Mouse (Mus musculus) spleen, adult 12 weeks (tissue): ENCODE measurements around the gene Sgcg.

Experiments
- DNase-seq: peaks from one replicate; pipeline ENCODE4 v3.0.0; 2022; ENCODE audit warnings: low spot score

The Sgcg gene

DNA sequence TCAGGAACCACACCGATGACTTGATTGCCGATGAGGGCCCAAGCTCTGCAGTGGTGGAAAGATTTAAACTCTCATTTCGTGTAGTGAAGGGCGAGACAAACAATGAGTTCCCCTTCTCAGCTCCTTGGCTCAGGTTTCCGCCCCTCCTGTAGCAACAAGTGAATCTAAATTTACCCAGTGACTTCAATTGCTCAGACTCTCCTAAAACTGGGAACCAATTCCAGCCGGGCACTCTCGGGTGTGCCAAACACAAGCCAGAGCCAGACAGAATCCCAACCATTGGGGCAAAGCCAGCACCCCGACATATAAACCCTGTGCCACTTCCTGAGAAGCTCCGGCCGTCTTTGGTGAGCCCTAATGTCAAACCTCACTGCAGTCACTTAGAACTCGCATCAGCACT is at the start of gene Sgcg:
TSS of gene Sgcg (minus strand) at position 139 of the 400 bp plus-strand sequence.
- DNase-seq, result no peak

DNA sequence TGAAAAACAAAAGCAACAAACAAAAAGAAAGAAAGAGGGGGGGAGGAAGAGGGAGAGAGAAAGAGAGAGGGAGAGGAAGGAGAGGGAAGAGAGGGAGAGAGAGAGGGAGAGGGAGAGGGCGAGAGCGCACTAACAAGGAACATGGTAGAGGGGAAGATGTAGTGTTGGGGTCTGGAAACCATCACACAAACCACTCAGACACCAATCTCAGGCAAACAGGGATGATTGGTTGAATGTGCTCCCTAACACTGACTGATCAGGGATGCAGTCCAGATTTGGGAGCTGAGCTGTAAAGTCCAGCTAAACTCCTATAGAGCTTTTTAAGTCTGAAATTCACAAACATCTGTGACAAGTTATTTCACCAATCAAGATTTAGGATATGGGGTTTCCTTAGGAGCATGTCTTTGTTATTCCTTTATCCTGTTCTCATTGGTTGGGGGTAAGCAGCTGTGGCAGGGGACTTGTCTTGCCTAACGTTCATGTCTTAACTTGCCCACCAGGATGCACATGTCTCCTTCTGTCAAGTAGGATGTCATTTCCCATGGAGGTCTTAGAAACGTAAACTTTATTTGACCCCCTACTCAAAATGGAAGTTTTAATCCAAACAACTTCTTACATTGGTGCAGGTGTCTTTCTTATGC is 45.8 kb upstream of the Sgcg start:
- no peak for DNase-seq

DNA sequence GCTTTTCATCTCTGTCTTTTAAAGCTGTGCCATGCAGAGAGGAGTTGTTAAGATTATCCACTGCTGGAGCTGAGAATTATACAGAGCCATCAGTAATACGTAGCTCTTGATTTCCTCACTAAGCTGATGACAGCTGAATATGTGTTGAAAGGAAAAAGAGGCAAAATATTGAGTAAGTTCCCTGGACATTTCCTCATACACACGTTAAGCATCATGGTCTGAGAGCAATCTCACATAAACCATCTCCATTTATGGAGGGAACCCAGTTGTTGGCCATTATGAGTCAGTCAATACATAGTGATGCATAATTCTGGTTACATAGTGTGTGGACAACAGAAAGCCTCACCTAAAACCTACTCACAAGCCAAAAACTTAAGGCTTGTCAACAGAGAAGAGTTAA is 44.1 kb upstream of the Sgcg start:
- no peak for DNase-seq

DNA sequence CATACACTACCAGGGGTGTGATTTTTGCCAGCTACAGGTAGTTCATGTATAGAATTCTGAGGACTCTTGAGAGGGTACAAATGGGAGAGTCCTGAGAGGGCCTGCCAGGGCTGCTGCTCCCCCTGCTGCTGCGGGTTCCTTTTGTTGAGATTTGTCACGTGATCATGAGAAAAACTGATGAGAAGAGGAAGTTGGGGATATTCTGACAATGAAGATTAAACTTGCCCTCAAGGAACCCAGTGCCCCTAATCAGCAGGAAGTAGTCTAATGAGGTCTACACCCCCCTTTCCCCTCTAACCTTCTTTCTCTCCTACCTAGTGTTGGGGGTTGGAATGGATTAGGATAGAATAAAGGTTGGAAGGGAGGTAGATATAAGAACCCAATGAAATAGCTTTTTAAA is 43.0 kb upstream of the Sgcg start:
- DNase-seq, result no peak

DNA sequence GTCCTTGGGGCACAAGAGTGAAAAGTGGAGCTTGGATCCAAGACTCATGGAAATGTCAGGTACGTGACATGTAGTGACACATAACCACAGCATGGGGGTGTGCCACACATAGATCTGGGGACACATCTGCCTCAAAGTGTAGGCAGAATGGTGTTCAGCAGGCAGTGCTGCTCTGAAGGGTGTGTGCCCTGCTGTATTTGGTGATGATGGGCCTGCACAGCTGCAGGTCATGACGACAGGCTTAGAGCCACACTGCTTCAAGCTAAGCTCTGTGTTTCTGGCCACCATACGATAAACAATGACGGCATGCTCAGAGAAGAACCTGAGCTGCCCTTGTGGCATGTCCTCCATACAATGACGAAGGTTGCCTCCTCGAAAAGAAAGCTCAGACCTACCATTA is 41.5 kb upstream of the Sgcg start:
- DNase-seq, result no peak

DNA sequence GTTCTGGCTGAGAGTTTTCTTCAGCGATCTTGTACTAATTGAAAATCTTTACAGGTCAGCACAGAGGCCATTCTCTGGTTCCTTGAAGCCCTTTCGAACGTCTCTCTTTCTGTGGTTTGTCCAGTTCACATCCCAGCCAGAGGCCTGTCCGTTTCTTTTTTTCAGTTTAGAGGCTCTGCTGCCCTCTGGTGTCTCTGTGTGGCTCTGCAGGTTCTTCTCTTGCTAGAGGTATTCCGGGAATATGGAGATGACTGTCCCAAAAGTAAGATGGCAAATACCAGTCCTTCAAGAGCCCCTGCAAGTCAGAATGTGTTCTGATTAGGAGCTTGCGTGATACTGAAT is 36.4 kb upstream of the Sgcg start:
- peak; percentile 19 for DNase-seq

DNA sequence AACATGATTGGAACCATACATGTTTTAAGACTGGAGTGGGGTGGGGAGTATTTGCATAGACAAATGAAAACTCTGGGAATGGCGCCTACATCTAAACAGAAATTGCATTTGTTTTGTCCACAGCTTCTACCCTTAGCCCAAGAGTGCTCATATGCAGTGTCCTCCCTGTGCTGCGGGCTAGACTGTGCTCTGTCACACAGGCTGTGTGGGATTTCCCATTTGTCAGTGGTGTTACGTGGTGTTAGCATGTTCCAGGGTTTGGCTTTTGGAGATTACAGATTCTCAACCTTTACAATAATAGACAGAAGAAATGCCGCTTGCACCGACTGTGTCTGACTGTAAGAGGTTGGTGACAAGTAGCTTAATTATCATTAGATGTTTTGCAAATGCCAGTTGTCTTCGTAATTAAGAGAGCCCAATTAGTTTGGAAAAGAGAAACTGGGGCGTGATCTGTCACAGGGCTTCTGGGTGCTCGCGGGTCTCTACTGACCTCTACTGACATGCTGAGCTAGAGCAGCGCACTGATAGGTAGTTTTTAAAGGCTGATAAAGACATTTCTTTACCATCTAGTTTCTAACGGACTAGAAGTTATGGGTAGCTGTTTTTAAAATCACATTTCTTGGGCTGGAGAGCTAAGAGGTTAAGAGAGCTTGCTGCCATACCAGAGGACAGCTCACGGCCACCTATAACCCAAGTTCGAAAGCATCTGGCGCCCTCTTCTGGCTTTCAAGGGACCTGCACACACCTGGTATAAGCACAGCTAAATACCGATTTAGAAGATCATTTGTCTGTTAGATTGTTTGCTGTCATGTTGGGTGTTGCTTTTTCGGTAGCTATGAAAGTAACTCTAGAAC is 35.8 kb upstream of the Sgcg start:
- DNase-seq, result peak; percentile 24

DNA sequence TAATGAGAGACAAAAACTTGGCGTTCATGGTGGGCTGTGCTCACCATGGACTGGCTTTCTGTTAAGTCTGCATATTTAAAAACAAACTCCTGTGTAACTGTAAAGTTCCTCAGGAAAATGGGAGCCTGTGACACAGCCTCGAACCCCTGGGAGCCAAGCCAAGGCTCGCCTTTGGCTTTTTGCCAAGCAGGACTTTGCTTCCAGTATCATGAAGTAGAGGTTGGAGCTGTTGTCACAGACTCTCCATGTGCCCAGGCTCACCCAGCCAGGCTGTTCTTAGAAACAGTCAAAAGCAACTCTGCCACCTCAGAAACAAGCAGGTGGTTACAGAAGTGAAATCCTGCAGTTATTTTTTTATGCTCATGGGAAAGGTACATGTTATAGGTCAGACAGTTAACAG is 32.4 kb upstream of the Sgcg start:
- DNase-seq, result no peak

DNA sequence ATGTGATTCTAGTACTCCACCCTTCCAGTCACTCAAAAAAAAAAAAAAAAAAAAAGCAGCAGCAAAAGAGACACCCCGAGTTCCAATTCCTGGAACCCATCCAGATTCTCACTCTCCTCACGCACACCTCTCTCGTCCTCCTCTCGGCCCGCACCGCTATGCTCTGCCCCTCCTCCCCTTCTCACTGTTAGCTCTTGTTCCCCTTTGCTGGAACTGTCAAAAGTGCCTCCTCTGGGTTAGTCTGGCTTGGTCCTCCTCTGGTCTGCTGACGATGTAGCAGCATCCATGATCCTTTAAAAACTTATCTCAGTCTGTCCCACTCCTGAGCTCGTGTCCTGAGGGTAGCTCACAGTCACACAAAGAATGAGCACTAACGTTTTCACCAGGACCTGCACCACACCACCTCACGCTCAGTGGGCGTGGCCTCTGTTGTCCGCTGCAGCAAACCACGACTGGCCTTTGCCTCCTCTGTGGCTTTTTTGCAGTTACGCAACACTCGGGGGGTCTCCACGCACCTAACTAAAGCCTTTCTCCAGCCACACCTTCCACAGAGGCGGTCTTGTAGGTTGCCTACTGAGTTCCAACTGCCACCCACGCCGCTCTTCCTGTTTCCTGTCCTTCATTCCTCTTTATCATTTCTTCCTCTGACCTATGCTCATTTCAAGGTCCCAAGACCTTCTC is 30.5 kb upstream of the Sgcg start:
- DNase-seq, result no peak

DNA sequence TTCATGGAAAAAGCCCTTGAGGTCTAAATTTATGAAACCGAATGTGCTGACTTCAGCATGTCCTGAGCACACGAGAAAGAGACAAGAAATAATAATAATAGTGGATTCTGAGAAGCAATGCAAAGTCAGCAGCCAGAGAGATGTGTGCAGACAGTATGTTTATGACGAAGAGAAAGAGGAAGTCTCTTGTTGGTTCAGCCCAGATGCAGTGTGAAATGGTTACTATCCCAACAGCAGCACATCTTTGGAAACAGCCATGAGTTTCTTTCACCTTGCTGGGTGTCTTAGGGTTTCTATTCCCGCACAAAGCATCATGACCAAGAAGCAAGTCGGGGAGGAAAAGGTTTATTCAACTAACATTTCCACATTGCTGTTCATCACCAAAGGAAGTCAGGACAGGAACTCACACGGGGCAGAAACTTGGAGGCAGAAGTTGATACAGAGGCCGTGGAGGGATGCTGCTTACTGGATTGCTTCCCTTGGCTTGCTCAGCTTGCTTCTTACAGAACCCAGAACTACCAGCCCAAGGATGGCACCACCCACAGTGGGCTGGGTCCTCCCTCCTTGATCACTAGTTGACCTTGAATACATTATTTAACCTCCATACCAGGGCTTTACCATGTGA is 20.5 kb upstream of the Sgcg start:
- DNase-seq, result no peak

DNA sequence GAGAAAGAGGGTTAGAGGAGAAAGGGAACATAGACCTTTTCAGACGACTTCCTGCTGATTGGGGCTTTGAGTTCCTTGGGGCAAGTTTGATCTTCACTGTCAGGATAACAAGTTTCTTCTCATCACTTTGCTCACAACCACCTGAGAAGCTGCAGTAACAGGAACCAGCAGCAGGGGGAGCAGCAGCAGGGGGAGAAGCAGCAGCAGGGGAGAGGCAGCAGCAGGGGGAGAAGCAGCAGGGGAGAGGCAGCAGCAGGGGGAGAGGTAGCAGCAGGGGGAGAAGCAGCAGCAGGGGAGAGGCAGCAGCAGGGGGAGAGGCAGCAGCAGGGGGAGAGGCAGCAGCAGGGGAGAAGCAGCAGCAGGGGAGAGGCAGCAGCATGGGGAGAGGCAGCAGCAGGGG is 19.0 kb upstream of the Sgcg start:
- DNase-seq, result peak; percentile 17

DNA sequence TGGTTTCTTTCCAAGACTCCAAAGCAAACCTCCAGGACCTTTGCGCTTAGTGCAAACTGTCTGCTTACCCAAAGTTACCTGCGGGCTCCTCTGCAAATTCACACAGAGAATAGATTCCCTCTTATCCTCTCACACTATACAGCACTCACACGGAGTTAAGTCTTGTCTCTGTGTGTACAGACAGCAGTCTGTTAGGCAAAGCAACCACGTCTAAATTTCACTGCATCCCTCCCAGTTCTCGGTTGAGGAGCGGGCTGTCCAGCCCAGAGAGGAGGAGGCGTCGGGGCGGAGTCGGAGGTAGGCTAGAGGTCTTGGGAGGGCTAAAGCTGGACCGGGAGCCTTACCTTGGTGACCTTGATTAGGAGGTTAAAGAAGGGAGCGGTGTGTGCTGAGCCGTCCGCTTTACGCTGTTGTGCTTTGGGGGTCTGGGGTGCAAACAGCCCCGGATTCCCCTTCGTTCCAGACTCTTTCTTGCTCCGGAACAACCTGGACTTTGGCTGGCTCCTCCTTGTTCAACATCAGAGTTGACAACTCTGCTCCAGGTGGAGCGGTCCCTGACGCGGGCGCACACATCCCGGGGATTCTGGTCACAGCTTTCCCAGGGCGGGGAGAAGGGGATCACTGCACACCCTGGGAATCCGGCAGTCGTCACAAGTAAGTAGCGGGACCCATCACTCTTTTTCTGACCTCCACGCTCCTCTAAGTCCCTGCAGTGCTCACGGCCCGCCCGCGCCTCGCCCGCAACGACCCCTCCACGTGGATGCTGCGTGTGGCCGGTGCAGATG is 16.3 kb upstream of the Sgcg start:
- no peak for DNase-seq

DNA sequence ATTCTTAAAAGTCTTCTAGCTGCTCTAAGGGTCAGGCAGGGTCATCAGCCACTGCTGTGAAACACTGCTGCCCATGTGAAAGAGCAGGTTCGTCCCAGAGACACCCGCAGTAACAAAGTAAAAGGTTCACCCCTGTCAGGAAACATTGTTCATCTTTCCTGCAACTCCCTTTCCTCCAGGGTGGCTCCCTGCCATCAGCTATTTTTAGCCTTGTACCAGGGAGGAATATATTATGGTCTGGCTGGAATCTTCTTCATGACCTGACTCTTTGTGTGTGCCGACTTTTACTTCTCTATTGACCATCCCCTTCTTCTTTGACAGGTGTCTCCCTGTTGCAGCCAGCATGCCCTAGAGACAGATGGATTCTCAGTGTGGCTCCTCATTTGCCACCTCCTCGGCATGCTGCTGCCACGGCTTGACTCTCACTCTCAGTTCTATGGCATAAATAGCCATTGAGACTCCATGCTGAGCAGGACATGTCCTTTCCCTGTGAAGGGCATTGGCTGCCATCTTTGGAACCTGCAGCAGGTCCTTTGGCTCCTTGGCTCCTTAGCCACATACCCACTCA is 9.7 kb upstream of the Sgcg start:
- DNase-seq, result no peak

DNA sequence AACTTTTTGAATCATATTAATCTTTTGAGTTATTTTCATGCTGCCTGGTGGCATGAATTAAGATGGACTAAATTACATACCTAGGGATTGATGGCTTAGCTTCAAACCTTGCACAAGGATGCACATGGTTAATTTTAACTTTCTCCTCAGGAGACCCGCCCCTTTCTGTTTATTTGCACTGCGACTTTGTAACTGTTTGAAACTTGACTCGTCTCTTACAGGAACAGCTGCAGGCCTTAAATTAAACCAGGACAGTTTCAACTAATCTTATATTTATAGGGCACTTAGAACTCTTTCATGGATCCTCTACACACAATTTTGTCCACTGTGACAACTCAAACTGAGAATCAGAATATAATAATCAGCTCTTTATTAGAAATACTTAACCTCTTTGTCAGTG is 794 bp upstream of the Sgcg start:
- no peak for DNase-seq

DNA sequence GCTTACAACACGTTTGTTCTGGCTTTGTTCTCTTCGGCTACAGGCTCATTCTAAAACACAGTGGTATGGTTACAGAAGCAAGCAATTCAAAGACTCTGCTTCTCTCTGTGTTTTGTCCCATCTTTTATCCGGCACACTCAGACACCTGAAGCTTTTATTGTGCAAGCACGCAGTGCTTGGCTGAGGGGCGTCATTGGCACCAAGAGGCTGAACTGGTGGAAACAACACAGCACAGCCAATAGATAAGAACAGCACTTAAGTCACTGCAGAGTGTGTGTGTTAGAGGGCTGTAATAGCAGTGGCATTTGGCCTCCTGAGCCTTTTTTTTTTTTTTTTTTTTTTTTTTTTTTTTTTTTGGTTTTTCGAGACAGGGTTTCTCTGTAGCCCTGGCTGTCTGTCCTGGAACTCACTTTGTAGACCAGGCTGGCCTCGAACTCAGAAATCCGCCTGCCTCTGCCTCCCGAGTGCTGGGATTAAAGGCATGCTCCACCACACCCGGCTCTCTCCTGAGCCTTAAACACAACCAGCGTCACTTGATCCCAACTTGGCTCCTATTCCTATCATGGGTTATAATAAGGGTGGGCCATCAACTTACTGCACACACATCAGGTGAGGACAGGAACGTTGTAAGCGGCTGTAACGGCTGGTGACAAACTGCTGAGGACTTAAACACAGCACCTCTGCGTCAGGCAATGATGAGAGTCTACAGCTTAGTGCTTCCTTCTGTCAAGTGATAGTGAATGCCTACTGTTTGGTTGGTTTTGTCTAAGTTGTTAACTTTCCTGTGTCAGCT is 5.5 kb downstream of the Sgcg start:
- DNase-seq, result no peak

DNA sequence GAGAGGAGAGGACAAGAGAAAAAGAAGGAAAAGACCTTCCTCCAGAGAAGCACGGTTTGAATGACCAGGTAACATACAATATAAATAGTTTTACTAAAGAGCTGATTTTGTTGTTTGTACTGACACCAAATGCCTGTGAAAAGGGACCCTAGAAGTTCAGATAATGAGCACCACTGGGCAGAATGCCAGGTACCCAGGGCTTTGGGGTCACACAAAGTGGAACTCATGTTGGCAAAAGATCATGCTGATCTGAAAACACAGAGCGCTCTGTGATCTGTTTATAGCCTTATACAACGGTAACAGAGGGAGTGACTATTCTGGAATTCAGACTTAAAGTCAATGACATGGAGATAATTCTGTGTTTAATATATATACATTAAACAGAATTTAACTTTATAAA is 11.8 kb downstream of the Sgcg start:
- DNase-seq, result no peak

DNA sequence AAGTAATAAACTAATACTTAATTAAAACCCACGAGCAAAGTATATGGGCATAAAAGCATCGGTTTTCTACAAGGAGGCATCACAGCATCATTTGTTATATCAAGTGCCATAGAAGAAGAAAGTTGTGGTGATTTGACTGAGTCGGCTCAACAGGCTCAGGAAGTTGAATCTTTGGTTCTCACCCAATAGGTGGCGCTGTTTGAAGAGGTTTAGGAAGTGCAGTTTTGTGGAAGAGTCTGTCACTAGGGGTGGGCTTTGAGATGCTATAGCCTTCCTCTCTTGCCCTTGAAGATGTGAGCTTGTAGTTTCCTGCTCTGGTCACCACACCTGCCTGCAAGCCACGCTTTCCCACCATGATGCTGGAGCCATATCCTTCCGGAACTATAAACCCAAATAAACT is 15.7 kb downstream of the Sgcg start:
- no peak for DNase-seq

DNA sequence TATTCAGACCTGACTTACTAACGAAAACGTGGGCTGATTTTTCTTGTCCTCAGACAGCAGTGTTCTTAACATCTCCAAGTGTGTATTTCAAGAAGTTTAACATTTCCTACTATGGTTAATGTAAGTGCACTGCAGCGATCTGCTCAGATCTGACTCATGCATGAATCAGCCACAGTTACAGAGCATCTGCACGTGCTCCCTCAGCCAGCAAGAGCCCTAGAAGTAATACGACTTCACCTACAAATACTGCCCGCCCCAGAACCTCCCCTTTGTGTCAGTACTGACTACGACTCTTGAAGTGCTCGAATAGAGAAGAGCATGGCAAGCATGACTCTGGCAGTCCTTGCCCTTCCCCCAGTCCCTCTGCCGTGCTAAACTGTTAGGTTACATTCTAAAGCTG is 19.5 kb downstream of the Sgcg start:
- no peak for DNase-seq

DNA sequence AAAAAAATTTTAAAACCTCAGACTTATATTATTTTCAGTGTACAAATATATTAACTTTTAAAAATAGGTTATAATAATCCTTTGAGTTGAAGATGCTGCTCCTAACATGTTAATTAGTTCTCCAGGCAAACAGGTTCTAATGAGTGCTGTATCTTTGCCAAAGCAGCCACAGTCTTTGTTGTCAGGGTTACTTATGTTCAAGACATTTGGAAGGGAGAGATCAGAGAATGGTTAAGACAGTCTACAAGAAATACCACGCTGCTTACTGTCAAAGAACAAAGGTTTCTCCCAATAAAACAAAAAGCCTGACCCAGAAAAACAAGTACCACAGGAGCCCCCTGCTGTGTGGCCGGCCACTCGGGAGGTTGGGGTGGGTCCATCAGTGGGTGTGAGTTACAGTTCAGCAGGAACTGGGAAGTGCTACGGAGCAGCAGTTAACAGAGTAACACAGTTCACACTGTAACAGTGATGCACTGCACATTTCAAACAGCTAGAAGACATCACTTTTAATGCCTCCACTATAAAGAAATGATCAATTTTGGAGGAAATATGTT is 21.1 kb downstream of the Sgcg start:
- no peak for DNase-seq

DNA sequence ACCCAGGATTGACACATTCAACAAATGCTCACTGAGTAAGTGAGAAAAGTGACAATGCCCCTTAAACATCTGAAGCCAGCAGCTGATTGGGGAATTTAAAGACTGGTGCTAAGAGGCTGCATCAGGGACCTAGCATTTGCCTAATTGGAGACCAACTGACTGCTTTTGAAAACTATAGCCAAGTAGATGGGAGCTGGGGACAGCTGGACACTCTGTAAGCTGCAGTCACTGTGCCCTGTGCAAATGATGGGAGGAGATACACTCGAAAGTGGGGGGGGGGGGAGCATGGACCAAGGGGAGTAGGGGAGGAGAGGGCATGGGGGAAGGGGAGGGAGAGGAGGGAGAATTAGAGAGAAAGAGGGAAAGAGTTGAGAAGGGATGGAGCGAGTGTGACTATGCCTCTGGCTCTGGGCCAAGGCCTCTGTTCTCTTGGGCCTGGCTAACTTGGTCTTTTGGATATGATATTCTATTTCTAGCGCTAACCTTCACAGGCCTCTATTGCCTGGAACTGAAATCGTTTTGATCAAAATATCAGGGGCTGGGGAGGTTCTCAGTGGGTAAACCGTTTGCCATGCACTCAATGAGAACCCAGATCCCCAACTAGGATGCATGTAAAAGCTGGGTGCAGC is 22.3 kb downstream of the Sgcg start:
- DNase-seq, result no peak
